Mouse (Mus musculus) urinary bladder, postnatal 25 days (tissue): ENCODE data around the gene Arhgap10.

ENCODE experiments used
- DNase-seq: peaks from one replicate; pipeline ENCODE4 v3.0.0; 2022; ENCODE audit warnings: low spot score

Arhgap10 gene

GRCm38 (mm10) chr8:77517301-77518200 lies at the start of gene Arhgap10:
Gene Arhgap10, minus strand, starts transcription at chr8:77517953.
- peak; percentile 80 for DNase-seq

- no peak for DNase-seq
Measured at GRCm38 (mm10) chr8:77561441-77561840, 43.7 kb upstream of the Arhgap10 start.

- DNase-seq: no peak
Measured at GRCm38 (mm10) chr8:77552491-77552890, 34.7 kb upstream of the Arhgap10 start.

- DNase-seq: peak; percentile 8
Measured at GRCm38 (mm10) chr8:77549881-77550580, 32.3 kb upstream of the Arhgap10 start.

GRCm38 (mm10) chr8:77549121-77549706 lies 31.5 kb upstream of the Arhgap10 start, which contains the start of gene Prmt9:
Gene Prmt9, plus strand, starts transcription at chr8:77549397.
- peak; percentile 96 for DNase-seq

GRCm38 (mm10) chr8:77545616-77546015 lies 27.9 kb upstream of the Arhgap10 start:
- DNase-seq: no peak

- no peak for DNase-seq
Measured at GRCm38 (mm10) chr8:77544428-77544827, 26.7 kb upstream of the Arhgap10 start.

GRCm38 (mm10) chr8:77543152-77543777 lies 25.5 kb upstream of the Arhgap10 start:
- no peak for DNase-seq

GRCm38 (mm10) chr8:77538256-77538655 lies 20.5 kb upstream of the Arhgap10 start:
- DNase-seq: no peak

GRCm38 (mm10) chr8:77536821-77537220 lies 19.1 kb upstream of the Arhgap10 start:
- DNase-seq: no peak

- DNase-seq: peak; percentile 30
Measured at GRCm38 (mm10) chr8:77535026-77535595, 17.4 kb upstream of the Arhgap10 start.

GRCm38 (mm10) chr8:77534358-77534992 lies 16.7 kb upstream of the Arhgap10 start:
- DNase-seq: no peak

GRCm38 (mm10) chr8:77526130-77526529 lies 8.4 kb upstream of the Arhgap10 start:
- DNase-seq: no peak

- DNase-seq: no peak
Measured at GRCm38 (mm10) chr8:77524906-77525305, 7.2 kb upstream of the Arhgap10 start.

GRCm38 (mm10) chr8:77524018-77524615 lies 6.4 kb upstream of the Arhgap10 start:
- DNase-seq: no peak

GRCm38 (mm10) chr8:77522984-77523383 lies 5.2 kb upstream of the Arhgap10 start:
- no peak for DNase-seq

GRCm38 (mm10) chr8:77521028-77521785 lies 3.5 kb upstream of the Arhgap10 start:
- DNase-seq: no peak

- no peak for DNase-seq
Measured at GRCm38 (mm10) chr8:77520601-77521000, 2.8 kb upstream of the Arhgap10 start.

- DNase-seq: no peak
Measured at GRCm38 (mm10) chr8:77518201-77519115, 705 bp upstream of the Arhgap10 start.
